Mouse (Mus musculus) right cerebral cortex, postnatal 14 days (tissue): ENCODE data around the gene Erc2.

ENCODE experiments used
- DNase-seq: peaks from one replicate; pipeline ENCODE4 v3.0.0; 2022

Erc2 gene

GRCm38 (mm10) chr14:28231241-28231640 lies 609.0 kb downstream of the Erc2 start:
- DNase-seq: no peak

- no peak for DNase-seq
Observed at GRCm38 (mm10) chr14:28238336-28239048, 616.3 kb downstream of the Erc2 start.

DNA sequence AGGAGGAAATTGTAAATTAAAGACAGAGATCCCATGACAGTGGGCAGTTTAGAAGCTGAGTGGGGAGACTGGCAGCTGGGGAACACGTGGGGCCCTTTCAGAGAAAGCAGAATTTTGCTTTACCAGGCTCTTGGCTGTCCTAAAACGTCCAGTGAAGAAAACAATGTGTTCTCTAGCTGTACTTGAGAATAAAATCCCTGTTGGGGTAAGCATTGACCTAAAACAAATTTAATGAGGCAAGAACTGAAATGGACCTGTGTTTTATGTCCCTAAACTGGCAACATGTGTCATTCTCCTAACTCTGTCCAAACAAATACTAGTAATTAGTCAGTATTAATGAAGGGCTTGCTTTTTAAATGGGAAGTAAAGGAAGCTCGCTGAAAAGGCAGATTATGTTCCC lies 617.9 kb downstream of the Erc2 start:
- DNase-seq: no peak

DNA sequence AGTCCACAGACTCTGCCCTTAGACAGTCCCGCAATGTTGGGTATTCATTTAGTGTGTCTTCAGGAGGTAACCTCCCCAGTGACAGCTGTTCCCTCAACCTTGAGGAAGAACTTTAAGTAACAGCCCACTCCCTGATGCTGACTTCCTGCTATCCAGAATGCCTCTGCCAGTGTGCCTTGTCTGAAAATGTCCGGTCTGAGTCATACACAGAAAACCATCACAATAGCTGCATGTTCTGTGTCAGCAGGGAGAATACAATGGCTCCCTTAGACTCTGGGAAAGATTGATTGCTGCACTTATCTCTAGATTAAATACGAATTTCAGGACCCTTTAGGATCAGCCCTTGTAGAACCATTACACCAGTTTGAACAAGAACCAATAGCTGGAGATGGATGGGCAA lies 620.5 kb downstream of the Erc2 start:
- DNase-seq: no peak

GRCm38 (mm10) chr14:28243474-28243873 lies 621.2 kb downstream of the Erc2 start:
- DNase-seq: no peak

DNA sequence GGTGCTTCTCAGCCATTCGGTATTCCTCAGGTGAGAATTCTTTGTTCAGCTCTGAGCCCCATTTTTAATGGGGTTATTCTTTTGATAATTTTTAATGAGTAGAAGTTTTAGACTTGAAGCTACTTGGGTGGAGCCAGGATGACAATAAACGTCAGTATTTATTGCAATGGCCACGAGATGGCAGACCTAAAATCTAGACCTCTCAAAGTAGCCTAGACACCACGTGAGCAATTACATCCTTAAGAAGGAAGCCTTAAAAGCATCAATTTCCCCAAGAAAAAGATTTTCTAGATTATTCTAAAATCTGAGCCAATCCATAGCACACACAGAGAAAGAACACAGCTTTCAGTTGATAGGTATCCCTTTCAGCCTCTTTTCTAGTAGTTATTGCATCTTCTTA lies 640.5 kb downstream of the Erc2 start:
- no peak for DNase-seq

DNA sequence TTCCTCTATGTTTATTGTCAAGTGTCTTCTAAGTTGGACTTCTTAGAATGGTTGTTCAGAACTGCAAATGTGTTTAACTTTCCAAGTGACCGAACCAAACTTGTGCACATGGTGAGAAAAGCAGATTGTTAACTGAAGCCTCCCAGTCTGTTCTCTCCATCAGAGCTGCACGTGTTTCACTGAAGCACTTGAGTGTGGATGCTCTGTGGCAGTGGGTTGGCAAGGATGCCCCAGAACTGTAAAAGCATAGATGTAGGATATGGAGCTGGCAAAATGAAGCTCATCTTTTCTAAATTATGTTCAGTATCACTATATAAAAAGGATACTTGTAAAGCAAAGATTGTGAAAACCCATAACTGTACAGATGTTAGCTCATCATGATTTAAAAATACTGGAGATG lies 645.1 kb downstream of the Erc2 start:
- no peak for DNase-seq

DNA sequence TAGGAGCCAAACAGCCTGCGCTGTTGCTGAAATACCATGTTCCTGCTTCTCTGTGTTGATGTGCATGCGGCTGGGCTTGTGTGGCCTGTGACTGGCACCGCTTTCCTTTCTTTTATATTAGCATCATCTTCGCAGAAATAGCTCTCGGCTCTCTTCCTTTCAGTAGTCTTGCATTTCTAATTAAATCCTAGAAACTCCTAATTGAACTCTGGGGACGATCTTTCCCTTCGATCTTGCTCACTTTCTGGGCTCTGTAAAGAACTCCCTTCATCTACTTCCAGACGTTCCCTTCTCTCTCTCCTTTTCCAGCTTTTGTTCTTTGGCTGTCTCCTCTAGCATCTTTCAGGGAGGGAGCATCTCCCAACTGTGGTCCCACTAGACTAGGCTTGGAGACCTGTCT lies 649.6 kb downstream of the Erc2 start:
- DNase-seq: no peak

GRCm38 (mm10) chr14:28273669-28274068 lies 651.4 kb downstream of the Erc2 start:
- DNase-seq: no peak

DNA sequence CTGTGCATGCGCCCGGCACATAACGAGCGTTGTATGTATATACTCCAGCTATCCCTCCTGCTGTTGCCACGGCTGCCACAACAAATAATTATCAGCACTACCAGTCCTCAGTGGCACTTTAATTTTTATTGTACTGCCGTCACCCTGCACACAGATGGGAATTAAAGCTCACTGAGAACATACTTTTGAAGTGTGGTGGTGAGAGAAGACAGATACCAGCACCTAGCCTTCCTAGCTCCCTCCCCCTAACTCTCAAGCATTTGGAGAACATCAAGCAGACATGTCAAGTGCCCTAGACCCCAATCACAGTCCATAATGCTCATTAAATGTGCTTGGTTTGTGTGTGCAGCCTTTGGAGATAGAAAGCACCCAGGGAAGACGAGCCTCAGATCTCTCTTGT lies 652.6 kb downstream of the Erc2 start:
- no peak for DNase-seq

DNA sequence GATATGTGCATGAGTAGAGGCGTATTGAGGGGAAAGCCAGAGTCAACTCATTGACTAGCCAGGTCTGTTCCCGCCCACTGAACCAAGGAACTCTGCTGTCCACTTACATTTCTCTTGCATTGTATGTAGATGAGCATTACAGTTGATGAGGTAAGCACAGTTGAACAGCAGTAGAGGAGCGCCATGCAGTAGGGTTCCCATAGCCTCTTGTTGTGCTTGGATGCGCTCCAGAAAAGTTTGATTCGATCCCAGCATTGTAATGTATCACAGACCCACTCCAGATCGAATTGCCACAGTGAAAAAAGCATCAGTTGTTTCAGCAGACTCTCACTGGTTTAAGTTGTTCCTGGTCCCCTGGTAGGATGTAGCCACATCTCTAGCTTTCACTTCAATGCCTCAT lies 656.7 kb downstream of the Erc2 start:
- DNase-seq: no peak

- no peak for DNase-seq
Observed at GRCm38 (mm10) chr14:28280376-28280775, 658.1 kb downstream of the Erc2 start.

GRCm38 (mm10) chr14:28283319-28284095 lies 661.3 kb downstream of the Erc2 start:
- DNase-seq: no peak

DNA sequence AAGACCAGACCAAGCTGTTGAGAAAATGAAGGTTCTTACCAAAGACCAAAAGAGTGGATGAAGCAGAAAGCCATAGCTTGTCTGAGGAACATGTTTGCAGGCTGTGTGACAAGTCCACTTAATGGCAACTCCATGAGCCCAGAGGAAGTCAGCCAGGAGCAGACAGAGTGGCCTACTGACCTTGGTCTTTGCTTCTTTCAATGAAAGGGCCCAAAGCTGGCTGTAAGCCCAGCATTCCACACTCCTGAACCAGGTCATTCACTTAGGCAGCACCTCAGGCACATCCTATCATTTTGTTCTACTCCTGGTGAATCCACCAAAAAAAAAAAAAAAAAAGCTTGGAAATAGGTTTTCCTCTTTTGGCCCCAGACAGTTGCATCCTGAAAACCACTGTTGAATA lies 664.3 kb downstream of the Erc2 start:
- no peak for DNase-seq

- DNase-seq: no peak
Observed at GRCm38 (mm10) chr14:28288196-28288595, 666.0 kb downstream of the Erc2 start.

GRCm38 (mm10) chr14:28288926-28289325 lies 666.7 kb downstream of the Erc2 start:
- DNase-seq: no peak

- DNase-seq: no peak
Observed at GRCm38 (mm10) chr14:28293921-28294320, 671.7 kb downstream of the Erc2 start.

DNA sequence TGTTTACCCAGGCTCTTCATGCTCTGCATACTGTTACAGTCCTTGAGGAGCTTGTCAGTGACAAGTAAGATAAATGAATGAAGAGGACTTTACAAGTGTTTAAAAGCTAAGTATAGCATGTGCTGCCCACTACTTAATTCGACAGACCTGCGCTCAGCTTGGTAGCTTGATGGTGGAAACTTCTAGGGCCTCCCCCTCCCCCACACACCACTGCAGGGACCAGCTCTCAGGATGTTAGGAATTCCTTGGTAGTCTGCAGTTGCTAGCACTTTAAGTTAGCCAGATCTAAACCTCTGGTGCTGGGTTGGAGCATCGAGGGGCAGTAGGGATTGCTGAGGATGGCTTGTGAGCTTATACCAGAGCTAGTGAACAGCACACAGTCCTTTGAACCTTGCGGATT lies 672.9 kb downstream of the Erc2 start:
- DNase-seq: no peak

- no peak for DNase-seq
Observed at GRCm38 (mm10) chr14:28300095-28300494, 677.9 kb downstream of the Erc2 start.

- no peak for DNase-seq
Observed at GRCm38 (mm10) chr14:28301251-28301650, 679.0 kb downstream of the Erc2 start.

DNA sequence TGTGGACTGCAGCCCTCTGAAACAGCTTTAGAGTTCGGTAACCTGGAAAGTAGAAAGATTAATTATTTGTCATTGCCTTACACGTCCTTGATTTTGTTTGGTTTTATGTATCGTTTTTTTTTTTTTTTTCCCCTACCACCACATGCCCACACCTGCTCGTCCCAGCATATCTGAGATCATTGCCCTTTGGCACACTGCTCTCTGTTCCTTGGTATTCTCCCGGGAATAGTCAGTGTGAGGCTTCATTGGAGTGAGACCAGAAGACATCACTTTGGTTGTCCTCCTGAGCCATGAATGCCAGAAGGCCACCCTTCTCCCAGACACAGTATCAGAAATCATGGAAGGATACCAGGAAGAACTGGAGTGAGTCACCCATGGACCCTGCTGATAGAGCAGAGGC lies 681.9 kb downstream of the Erc2 start:
- no peak for DNase-seq

DNA sequence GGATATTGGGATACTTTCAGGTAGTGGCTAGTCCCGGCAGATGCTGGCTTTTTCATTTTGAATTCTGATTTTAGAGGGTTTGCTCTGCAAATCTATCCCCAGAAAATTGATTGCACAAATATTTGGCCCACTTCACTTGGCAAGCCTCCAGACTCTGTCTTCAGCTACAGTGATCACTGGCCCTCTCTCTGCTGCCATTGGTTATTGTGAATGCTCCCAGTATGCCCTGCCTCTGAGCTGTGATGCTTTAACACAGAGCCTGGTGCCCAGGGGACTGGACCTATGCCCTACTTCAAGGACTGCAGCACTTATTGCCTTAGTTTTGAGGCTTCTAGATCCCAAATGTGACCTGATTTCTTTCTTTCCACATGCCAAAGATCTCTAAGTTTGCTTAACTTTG lies 686.4 kb downstream of the Erc2 start:
- DNase-seq: no peak

DNA sequence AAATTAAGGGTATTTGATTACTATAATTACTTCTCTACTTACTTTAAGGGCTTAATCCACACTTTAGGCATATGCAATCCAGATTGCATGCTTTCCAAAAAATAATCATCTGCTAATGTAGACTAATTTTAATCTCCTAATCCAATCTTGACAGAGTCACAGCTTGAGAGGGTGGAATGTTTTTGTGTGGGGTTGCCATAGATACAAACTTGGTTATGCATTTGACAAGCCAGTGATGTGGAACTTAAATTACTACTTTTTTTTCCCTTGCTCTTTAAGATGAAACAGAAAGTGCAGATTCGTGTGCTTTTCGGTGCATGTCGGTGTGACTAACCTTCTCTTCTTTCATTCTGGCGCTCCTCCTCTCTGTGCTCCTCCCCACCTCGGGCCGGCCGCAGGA lies 694.6 kb downstream of the Erc2 start:
- DNase-seq: no peak

DNA sequence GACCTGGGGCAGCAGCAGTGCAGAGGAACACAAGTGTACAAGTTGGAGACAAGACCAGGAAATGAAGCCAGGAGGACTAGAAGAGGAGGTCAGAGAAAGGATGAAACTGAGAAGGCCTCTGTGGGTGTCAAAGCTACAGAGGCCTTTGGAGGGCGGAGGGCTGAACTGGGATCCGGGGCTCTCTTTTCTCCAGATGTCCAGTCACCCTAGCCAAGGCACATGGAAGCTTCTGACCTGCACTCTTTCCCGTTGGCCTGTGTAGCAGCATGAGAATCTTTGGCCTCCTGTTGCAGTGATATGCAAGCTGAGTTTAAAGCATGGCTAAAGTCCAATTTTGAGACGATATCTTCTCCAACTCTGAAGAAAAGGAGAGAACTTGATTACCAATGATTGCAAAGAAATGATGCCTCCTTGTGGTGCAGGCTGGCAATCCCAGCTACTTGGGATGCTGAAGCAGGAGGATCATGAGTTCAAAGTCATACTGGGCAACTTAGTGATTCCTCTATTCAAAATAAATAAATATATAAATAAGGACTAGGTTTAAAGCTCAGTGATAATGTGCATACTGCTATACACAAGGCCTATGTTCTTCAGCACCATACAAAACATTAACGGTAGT lies 699.8 kb downstream of the Erc2 start:
- no peak for DNase-seq
